Mouse (Mus musculus) midbrain, postnatal 0 days (tissue): Measurements from ENCODE around the gene Mnt. TPM values are rescaled to one million over a fixed set of nuclear protein-coding genes. Genes with fewer than 3 reads are reported as not detected.

Experiments used
- ATAC-seq: fragments of 200-750 bp; cut with Nextera tagmentation; 2 replicates; pipeline ENCODE4 v1.8.0; 2017; ENCODE audit warnings: moderate number of reproducible peaks, mild to moderate bottlenecking, moderate TSS enrichment, moderate library complexity; ENCODE audit not compliant: low FRiP score
- DNase-seq: peaks from one replicate; pipeline ENCODE4 v3.0.0-alpha.2; 2015; ENCODE audit warnings: low spot score
- H3K27ac ChIP-seq: fragments of 300-500 bp; sonication (generic); 2 replicates; pipeline ENCODE4 v1.5.1; 2014; ENCODE audit warnings: low read depth, mild to moderate bottlenecking, low read length, mixed read lengths
- H3K27me3 ChIP-seq: fragments of 300-500 bp; sonication (generic); 2 replicates; pipeline ENCODE4 v1.6.1; 2014; ENCODE audit warnings: low read length, control low read depth, mixed read lengths; ENCODE audit not compliant: insufficient read depth
- H3K36me3 ChIP-seq: fragments of 300-500 bp; sonication (generic); 2 replicates; pipeline ENCODE4 v1.6.1; 2014; ENCODE audit warnings: low read length, control low read depth, mixed read lengths; ENCODE audit not compliant: insufficient read depth
- H3K4me1 ChIP-seq: fragments of 300-500 bp; sonication (generic); 2 replicates; pipeline ENCODE4 v1.6.1; 2014; ENCODE audit warnings: mild to moderate bottlenecking, control low read depth, antibody characterized with exemption, low read length, mixed read lengths; ENCODE audit not compliant: insufficient read depth
- H3K4me2 ChIP-seq: fragments of 300-500 bp; sonication (generic); 2 replicates; pipeline ENCODE4 v1.6.1; 2014; ENCODE audit warnings: low read depth, mild to moderate bottlenecking, low read length, mixed read lengths; ENCODE audit not compliant: poor library complexity, severe bottlenecking
- H3K4me3 ChIP-seq: fragments of 300-500 bp; sonication (generic); 2 replicates; pipeline ENCODE4 v1.5.1; 2014; ENCODE audit warnings: low read depth, mild to moderate bottlenecking, low read length, moderate library complexity
- H3K9ac ChIP-seq: fragments of 300-500 bp; sonication (generic); replicated peaks from 2 replicates; pipeline ENCODE4 v1.6.1; 2014; ENCODE audit warnings: mild to moderate bottlenecking, low read length, moderate library complexity, mixed read lengths; ENCODE audit not compliant: poor library complexity, severe bottlenecking
- H3K9me3 ChIP-seq: fragments of 300-500 bp; sonication (generic); 2 replicates; pipeline ENCODE4 v1.6.1; 2016; ENCODE audit warnings: low read length, control low read depth
- CTCF ChIP-seq: IDR thresholded peaks from 2 replicates; pipeline ENCODE4 v1.5.1; 2016; ENCODE audit warnings: antibody characterized with exemption, mild to moderate bottlenecking
- WGBS: fragments of 180-500 bp; shearing (Covaris S2); extraction: QIAGEN DNeasy Blood & Tissue Kit; methylation state at CpG from one replicate; pipeline ENCODE4 v1.1.7; 2014; 5-methylcytosine and 5-hydroxymethylcytosine counted together
- polyA plus RNA-seq: library from polyadenylated mRNA; unstranded; fragments of >200 nt; fragmentation: Nextera tagmentation; extraction: Ambion mirVana; gene quantifications from 2 replicates; pipeline ENCODE4 v1.2.1, GENCODE M21; 2015
- total RNA-seq: library from RNA; depleted of rRNA; stranded (reverse); fragments of >200 nt; gene quantifications from 2 replicates; pipeline ENCODE4 v1.2.3, GENCODE M21; 2014

Gene Mnt
- total and polyA plus RNA-seq, 2 experiments from 2014 or later: 8.4 to 17.6 TPM

DNA sequence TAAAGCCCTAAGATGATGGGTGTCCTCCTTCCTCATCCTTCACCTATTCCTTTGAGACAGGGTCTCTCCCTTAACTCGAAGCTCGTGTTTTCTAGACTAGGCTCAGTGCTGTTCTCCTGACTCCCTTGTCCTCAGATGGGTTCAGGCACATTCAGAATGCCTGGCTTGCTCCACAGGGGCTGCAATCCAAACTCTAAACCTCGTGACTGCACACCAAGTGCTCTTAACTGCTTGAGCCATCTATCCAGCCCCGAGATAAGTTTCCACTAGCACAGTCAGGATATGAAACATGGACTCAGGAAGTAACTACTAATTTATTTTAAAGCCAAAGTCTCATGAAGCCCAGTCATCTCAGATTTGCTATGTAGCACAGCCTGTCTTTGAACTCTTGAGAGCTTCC, 39.8 kb downstream of the Mnt start:
- Histone ChIP-seq H3K27me3 (no peaks in the 10 kb centered on the region), H3K27ac (peak overlapping the region; percentile 71; the same call in 1 of the 2 replicates), H3K4me2 (no peak overlapping the region), H3K9me3 (no peaks in the 10 kb centered on the region), H3K9ac (no peak overlapping the region), H3K36me3 (peaks cover 24% of the 10 kb centered on the region), H3K4me3 (no peak overlapping the region), H3K4me1 (peaks cover 6% of the 10 kb centered on the region)
- no peak for DNase-seq
- TF ChIP-seq CTCF: no peak
- no peak for ATAC-seq
- 74% methylated on average over 4 of the region's 4 CpGs for WGBS

DNA sequence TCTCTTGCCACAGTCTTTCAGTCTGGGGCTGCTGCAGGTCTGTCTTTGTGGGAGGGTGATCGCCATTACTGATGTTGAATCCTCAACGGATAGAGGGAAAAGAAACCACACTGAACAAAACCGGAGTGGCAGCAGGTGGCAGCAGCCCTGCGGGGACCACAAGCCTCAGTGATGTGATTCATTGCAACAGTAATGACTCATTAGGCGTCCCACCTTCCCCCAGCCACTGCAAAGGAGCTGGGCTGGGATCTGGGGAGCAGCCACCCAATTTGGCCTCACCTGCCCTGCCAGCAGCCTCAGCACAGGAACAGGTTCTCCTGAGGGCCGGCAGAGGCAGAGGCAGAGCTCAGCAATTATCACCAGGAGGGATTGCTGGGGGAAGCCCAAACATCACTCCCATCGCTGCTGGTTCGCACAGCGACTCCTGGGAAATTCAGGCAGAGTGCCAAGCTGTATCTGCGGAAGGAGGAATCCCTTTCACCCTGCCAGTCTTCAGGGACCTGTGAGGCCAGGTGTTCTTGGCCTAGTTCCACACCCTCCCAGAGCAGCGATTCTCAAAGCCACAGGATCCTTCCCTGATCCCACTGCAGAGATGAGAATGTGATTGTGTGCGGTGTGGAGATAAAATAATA, 40.4 kb downstream of the Mnt start:
- 21% methylated on average over 12 of the region's 12 CpGs for WGBS
- ATAC-seq: no peak
- peak; percentile 58 for DNase-seq
- H3K4me2 ChIP-seq: no peak overlapping the region; the same call in 1 of the 2 replicates
- peak; percentile 56 for TF ChIP-seq CTCF
- no peak overlapping the region; the same call in 1 of the 2 replicates for H3K9ac ChIP-seq
- peaks cover 24% of the 10 kb centered on the region for H3K36me3 ChIP-seq
- peaks cover 6% of the 10 kb centered on the region for H3K4me1 ChIP-seq
- no peaks in the 10 kb centered on the region for H3K27me3 ChIP-seq
- no peaks in the 10 kb centered on the region for H3K9me3 ChIP-seq
- peak overlapping the region; percentile 71 for H3K27ac ChIP-seq
- H3K4me3 ChIP-seq: no peak overlapping the region

DNA sequence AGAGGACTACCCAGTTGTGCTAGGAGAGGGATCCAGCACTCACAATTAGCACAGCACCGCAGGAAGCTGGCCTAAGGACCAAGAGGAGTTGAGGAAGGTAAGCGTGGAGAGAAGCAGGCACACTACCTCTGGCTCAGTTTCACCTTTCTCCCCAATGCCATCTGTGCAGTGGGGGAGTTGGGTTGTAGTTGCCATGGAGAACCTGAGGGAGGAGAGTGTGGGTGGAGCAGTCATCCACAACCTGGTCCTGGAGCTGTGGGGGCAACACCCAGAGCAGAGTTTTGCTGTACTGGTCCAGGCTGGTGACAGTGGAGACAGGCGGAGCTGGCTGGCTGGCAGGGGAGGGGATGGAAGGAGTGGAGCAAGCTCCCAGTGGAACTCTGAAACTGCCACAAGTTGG, 43.9 kb downstream of the Mnt start:
- Histone ChIP-seq H3K4me2 (no peak overlapping the region), H3K9me3 (no peaks in the 10 kb centered on the region), H3K27ac (no peak overlapping the region), H3K27me3 (no peaks in the 10 kb centered on the region), H3K36me3 (no peaks in the 10 kb centered on the region), H3K4me3 (no peak overlapping the region), H3K9ac (no peak overlapping the region), H3K4me1 (peaks cover 9% of the 10 kb centered on the region; the same call in 1 of the 2 replicates)
- 67% methylated on average over 3 of the region's 3 CpGs for WGBS
- DNase-seq (no peak), ATAC-seq (no peak)
- no peak for TF ChIP-seq CTCF

DNA sequence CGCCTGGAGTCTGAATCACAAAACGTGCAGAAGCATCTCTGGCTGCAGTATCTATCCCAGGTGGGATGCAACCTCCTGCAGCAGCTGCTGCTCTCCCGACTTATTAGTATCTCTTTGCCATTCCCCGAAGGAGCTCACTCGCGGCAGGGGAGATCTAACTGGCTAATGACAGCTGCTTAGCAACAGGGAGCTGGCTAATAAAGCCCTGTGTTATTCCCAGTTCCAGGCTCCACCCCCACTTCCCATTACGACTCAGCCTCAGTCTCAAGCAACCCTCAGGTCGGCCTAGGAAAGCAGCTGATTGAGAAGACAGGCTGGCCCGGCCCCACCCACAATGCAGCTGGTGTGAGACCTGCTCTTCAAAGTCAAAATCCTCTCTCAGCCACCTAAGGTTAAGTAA, 46.1 kb downstream of the Mnt start:
- Histone ChIP-seq H3K4me2 (peak overlapping the region; percentile 43), H3K4me1 (0 out of 2 replicates have a peak, but pooled peaks cover 6% of the 10 kb centered on the region), H3K36me3 (no peaks in the 10 kb centered on the region), H3K9me3 (no peaks in the 10 kb centered on the region), H3K27me3 (no peaks in the 10 kb centered on the region), H3K4me3 (peak overlapping the region; percentile 11; the same call in 1 of the 2 replicates), H3K27ac (peak overlapping the region; percentile 77), H3K9ac (peak overlapping the region; percentile 29; the same call in 1 of the 2 replicates)
- under 1% methylated on average over 9 of the region's 9 CpGs for WGBS
- TF ChIP-seq CTCF: no peak
- peak; percentile 93 for DNase-seq
- peak; percentile 91 for ATAC-seq

DNA sequence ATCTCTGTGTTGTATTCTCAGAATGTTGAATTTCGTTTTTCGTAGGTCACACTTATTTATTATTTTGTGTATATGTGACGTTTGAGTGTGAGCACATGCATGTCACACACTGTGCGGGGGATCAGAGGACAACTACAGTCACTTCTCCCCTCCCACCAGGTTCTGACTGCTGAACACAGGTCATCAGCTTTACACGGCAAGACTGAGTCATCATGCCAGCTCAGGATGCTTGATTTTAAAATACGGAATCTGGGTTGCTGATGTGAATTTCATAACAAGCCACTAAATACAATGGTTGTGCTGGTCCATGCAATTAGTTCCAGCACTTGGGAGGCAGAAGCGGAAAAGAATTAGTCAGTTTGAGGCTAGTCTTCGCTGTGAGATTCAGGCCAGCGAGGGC, 50.3 kb downstream of the Mnt start:
- Histone ChIP-seq H3K4me2 (no peak overlapping the region), H3K9ac (no peak overlapping the region), H3K27me3 (no peaks in the 10 kb centered on the region), H3K4me1 (0 out of 2 replicates have a peak, but pooled peaks cover 3% of the 10 kb centered on the region), H3K9me3 (no peaks in the 10 kb centered on the region), H3K36me3 (no peaks in the 10 kb centered on the region), H3K4me3 (no peak overlapping the region), H3K27ac (no peak overlapping the region)
- no peak for DNase-seq
- 84% methylated on average over 9 of the region's 9 CpGs for WGBS
- ATAC-seq: no peak
- TF ChIP-seq CTCF: no peak

DNA sequence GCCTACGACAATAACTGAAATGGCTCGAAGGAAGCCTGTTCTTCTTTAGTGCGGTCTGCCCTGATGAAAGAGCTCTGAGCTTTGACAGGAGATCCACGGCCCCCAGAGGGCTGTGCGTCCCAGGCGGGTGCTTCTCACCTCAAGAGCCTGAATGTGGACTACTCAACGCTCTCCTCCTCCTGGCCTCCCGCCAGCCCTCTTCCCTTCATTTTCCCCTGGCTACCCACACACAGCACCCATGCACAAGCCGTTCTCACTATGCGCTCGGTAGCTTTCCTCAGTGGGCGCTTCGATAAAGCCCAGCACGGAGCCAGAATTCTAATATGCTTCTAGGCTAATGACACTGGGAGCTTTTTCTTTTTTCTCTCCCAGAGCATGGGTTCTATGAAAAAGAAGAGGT, 51.3 kb downstream of the Mnt start:
- DNase-seq (no peak), ATAC-seq (no peak)
- H3K27me3 ChIP-seq: no peaks in the 10 kb centered on the region
- 0 out of 2 replicates have a peak overlapping the region, but pooled peaks have one; percentile 26 for H3K27ac ChIP-seq
- no peak for TF ChIP-seq CTCF
- H3K4me3 ChIP-seq: no peak overlapping the region
- 58% methylated on average over 14 of the region's 14 CpGs for WGBS
- no peaks in the 10 kb centered on the region for H3K4me1 ChIP-seq
- H3K9me3 ChIP-seq: no peaks in the 10 kb centered on the region
- H3K9ac ChIP-seq: peak overlapping the region; percentile 9; the same call in 1 of the 2 replicates
- no peak overlapping the region for H3K4me2 ChIP-seq
- H3K36me3 ChIP-seq: no peaks in the 10 kb centered on the region
